Mouse (Mus musculus): Measurements from ENCODE around the gene Golph3. TPM values are rescaled to one million over a fixed set of nuclear protein-coding genes. Genes with fewer than 3 reads are reported as not detected.
"Not testable (repeated sequence)": the region's sequence is repeated elsewhere in the genome, so short reads cannot be mapped to it uniquely, and the experiment has no call there.

The Golph3 gene
- total RNA-seq, 2 experiments from 2014 or later, result 76.9 to 95.2 TPM

GRCm38 (mm10) chr15:12351470-12351869 is 30.2 kb downstream of the Golph3 start:
- ATAC-seq (replicated peaks; ENCODE audit: low FRiP score, poor library complexity, severe bottlenecking), result no peak

GRCm38 (mm10) chr15:12354281-12354810 is 33.1 kb downstream of the Golph3 start:
- no peak for ATAC-seq (replicated peaks; ENCODE audit: low FRiP score, poor library complexity, severe bottlenecking)

GRCm38 (mm10) chr15:12355261-12355660 is 34.0 kb downstream of the Golph3 start:
- ATAC-seq (replicated peaks; ENCODE audit: low FRiP score, poor library complexity, severe bottlenecking), result no peak

- no peak for ATAC-seq (replicated peaks; ENCODE audit: low FRiP score, poor library complexity, severe bottlenecking)
Measured at GRCm38 (mm10) chr15:12355907-12356306, 34.7 kb downstream of the Golph3 start.

- ATAC-seq (replicated peaks; ENCODE audit: low FRiP score, poor library complexity, severe bottlenecking), result no peak
Measured at GRCm38 (mm10) chr15:12357459-12357858, 36.2 kb downstream of the Golph3 start.

GRCm38 (mm10) chr15:12358384-12358783 is 37.1 kb downstream of the Golph3 start:
- no peak for ATAC-seq (replicated peaks; ENCODE audit: low FRiP score, poor library complexity, severe bottlenecking)

- no peak for ATAC-seq (replicated peaks; ENCODE audit: low FRiP score, poor library complexity, severe bottlenecking)
Measured at GRCm38 (mm10) chr15:12360519-12361212, 39.4 kb downstream of the Golph3 start.

- ATAC-seq (replicated peaks; ENCODE audit: low FRiP score, poor library complexity, severe bottlenecking), result no peak
Measured at GRCm38 (mm10) chr15:12362001-12362700, 40.9 kb downstream of the Golph3 start.

- no peak for ATAC-seq (replicated peaks; ENCODE audit: low FRiP score, poor library complexity, severe bottlenecking)
Measured at GRCm38 (mm10) chr15:12362701-12363040, 41.4 kb downstream of the Golph3 start.

GRCm38 (mm10) chr15:12364096-12364495 is 42.8 kb downstream of the Golph3 start:
- ATAC-seq (replicated peaks; ENCODE audit: low FRiP score, poor library complexity, severe bottlenecking), result no peak

GRCm38 (mm10) chr15:12365416-12366071 is 44.3 kb downstream of the Golph3 start:
- ATAC-seq (replicated peaks; ENCODE audit: low FRiP score, poor library complexity, severe bottlenecking), result no peak

- ATAC-seq (replicated peaks; ENCODE audit: low FRiP score, poor library complexity, severe bottlenecking), result no peak
Measured at GRCm38 (mm10) chr15:12366072-12366469, 44.8 kb downstream of the Golph3 start.

GRCm38 (mm10) chr15:12366580-12367305 is 45.5 kb downstream of the Golph3 start:
- not testable (repeated sequence) for ATAC-seq (replicated peaks; ENCODE audit: low FRiP score, poor library complexity, severe bottlenecking)

- peak; percentile 62 for ATAC-seq (replicated peaks; ENCODE audit: low FRiP score, poor library complexity, severe bottlenecking)
Measured at GRCm38 (mm10) chr15:12367306-12368080, 46.2 kb downstream of the Golph3 start.

- no peak for ATAC-seq (replicated peaks; ENCODE audit: low FRiP score, poor library complexity, severe bottlenecking)
Measured at GRCm38 (mm10) chr15:12368357-12368756, 47.1 kb downstream of the Golph3 start.

GRCm38 (mm10) chr15:12368850-12369249 is 47.6 kb downstream of the Golph3 start:
- no peak for ATAC-seq (replicated peaks; ENCODE audit: low FRiP score, poor library complexity, severe bottlenecking)

- ATAC-seq (replicated peaks; ENCODE audit: low FRiP score, poor library complexity, severe bottlenecking), result no peak
Measured at GRCm38 (mm10) chr15:12370096-12370495, 48.8 kb downstream of the Golph3 start.

GRCm38 (mm10) chr15:12371183-12371582 is 49.9 kb downstream of the Golph3 start:
- no peak for ATAC-seq (replicated peaks; ENCODE audit: low FRiP score, poor library complexity, severe bottlenecking)

- no peak for ATAC-seq (replicated peaks; ENCODE audit: low FRiP score, poor library complexity, severe bottlenecking)
Measured at GRCm38 (mm10) chr15:12373496-12373895, 52.2 kb downstream of the Golph3 start.
